Mouse (Mus musculus) C2C12 (cell line): ENCODE measurements around the gene Ost4. TPM values are rescaled to one million over a fixed set of nuclear protein-coding genes. Genes with fewer than 3 reads are reported as not detected.

ENCODE experiments used
- H3K27me3 ChIP-seq: one replicate; pipeline ENCODE4 v1.6.1; 2011; ENCODE audit not compliant: control insufficient read depth, insufficient read depth, insufficient read length
- H3K36me3 ChIP-seq: one replicate; pipeline ENCODE4 v1.6.1; 2011; ENCODE audit not compliant: control insufficient read depth, insufficient read depth
- H3K4me3 ChIP-seq: one replicate; pipeline ENCODE4 v1.5.1; 2011; ENCODE audit warnings: mild to moderate bottlenecking, control low read depth; ENCODE audit not compliant: poor library complexity, insufficient read depth, severe bottlenecking
- H3K79me2 ChIP-seq: one replicate; pipeline ENCODE4 v1.6.1; 2011; ENCODE audit not compliant: control insufficient read depth, insufficient read depth
- H3K79me3 ChIP-seq: one replicate; pipeline ENCODE4 v1.6.1; 2011; ENCODE audit warnings: low read depth, control low read depth
- H3ac ChIP-seq: one replicate; pipeline ENCODE3; 2011; ENCODE audit warnings: low read depth; ENCODE audit not compliant: control insufficient read depth, insufficient read length
- CEBPB ChIP-seq: IDR thresholded peaks from one replicate; pipeline ENCODE4 v1.6.1; 2011; ENCODE audit warnings: low read depth, mild to moderate bottlenecking, control low read depth, moderate library complexity
- CTCF ChIP-seq: IDR thresholded peaks from one replicate; pipeline ENCODE4 v1.5.1; 2011; ENCODE audit not compliant: control insufficient read depth, insufficient read depth, insufficient read length
- FOSL1 ChIP-seq: IDR thresholded peaks from one replicate; pipeline ENCODE4 v1.8.0; 2011; ENCODE audit warnings: mild to moderate bottlenecking, low read length; ENCODE audit not compliant: poor library complexity, insufficient read depth, severe bottlenecking
- MAX ChIP-seq: IDR thresholded peaks from one replicate; pipeline ENCODE4 v1.6.1; 2011; ENCODE audit warnings: mild to moderate bottlenecking, control low read depth
- MYOD1 ChIP-seq: IDR thresholded peaks from one replicate; pipeline ENCODE4 v1.6.1; 2011; ENCODE audit warnings: low read depth; ENCODE audit not compliant: control insufficient read depth, insufficient read length
- MYOG ChIP-seq: IDR thresholded peaks from one replicate; pipeline ENCODE4 v1.6.1; 2011; ENCODE audit not compliant: control insufficient read depth, insufficient read length; ENCODE audit errors: extremely low read depth
- USF1 ChIP-seq: IDR thresholded peaks from one replicate; pipeline ENCODE4 v1.6.1; 2011; ENCODE audit warnings: low read depth, mild to moderate bottlenecking, control low read depth, moderate library complexity
- polyA plus RNA-seq: library from polyadenylated mRNA; unstranded; fragments of >200 nt; fragmentation: generic; extraction: Trizol; gene quantifications from one replicate; pipeline ENCODE4 v1.2.1, GENCODE M21; 2012; ENCODE audit warnings: missing spikeins

The Ost4 gene
- polyA plus RNA-seq, 1 experiment: 348 TPM

GRCm38 (mm10) chr5:30867712-30868111 lies 39.9 kb downstream of the Ost4 start, which contains the start of gene Tmem214:
Tmem214 (plus strand) TSS chr5:30868012.
- Histone ChIP-seq H3ac (no peak within 1 kb of the TSS), H3K4me3 (no peak within 1 kb of the TSS), H3K36me3 (peaks cover 17% of the 10 kb centered on the region), H3K79me2 (peaks cover 27% of the 10 kb centered on the region), H3K27me3 (no peaks in the 10 kb centered on the region), H3K79me3 (peaks cover 8% of the 10 kb centered on the region)
- TF ChIP-seq USF1 (no peak), MAX (no peak), CTCF (no peak), MYOG (no peak), FOSL1 (no peak), CEBPB (no peak), MYOD1 (no peak)

GRCm38 (mm10) chr5:30866871-30867270 lies 40.7 kb downstream of the Ost4 start:
- peaks cover 10% of the 10 kb centered on the region for H3K36me3 ChIP-seq
- no peak overlapping the region for H3K4me3 ChIP-seq
- peaks cover 23% of the 10 kb centered on the region for H3K79me2 ChIP-seq
- no peaks in the 10 kb centered on the region for H3K27me3 ChIP-seq
- H3ac ChIP-seq: no peak overlapping the region
- H3K79me3 ChIP-seq: peaks cover 8% of the 10 kb centered on the region
- TF ChIP-seq FOSL1 (no peak), CEBPB (no peak), MYOG (no peak), USF1 (no peak), MAX (no peak), CTCF (no peak), MYOD1 (no peak)

- no peak for TF ChIP-seq CTCF
- no peak for TF ChIP-seq USF1
- TF ChIP-seq MYOD1: no peak
- no peak for TF ChIP-seq FOSL1
- no peak for TF ChIP-seq CEBPB
- TF ChIP-seq MYOG: no peak
- TF ChIP-seq MAX: no peak
- Histone ChIP-seq H3K4me3 (no peak overlapping the region), H3K79me3 (no peaks in the 10 kb centered on the region), H3K27me3 (no peaks in the 10 kb centered on the region), H3K36me3 (no peaks in the 10 kb centered on the region), H3ac (no peak overlapping the region), H3K79me2 (no peaks in the 10 kb centered on the region)
Measured at GRCm38 (mm10) chr5:30864322-30864721, 43.3 kb downstream of the Ost4 start.

GRCm38 (mm10) chr5:30863852-30864251 lies 43.7 kb downstream of the Ost4 start:
- no peak for TF ChIP-seq MYOD1
- TF ChIP-seq FOSL1: no peak
- H3ac ChIP-seq: no peak overlapping the region
- H3K4me3 ChIP-seq: no peak overlapping the region
- H3K79me2 ChIP-seq: no peaks in the 10 kb centered on the region
- H3K79me3 ChIP-seq: no peaks in the 10 kb centered on the region
- H3K27me3 ChIP-seq: no peaks in the 10 kb centered on the region
- no peaks in the 10 kb centered on the region for H3K36me3 ChIP-seq

- Histone ChIP-seq H3K79me3 (no peaks in the 10 kb centered on the region), H3K79me2 (no peaks in the 10 kb centered on the region), H3K27me3 (no peaks in the 10 kb centered on the region), H3K4me3 (no peak overlapping the region), H3K36me3 (no peaks in the 10 kb centered on the region), H3ac (no peak overlapping the region)
- no peak for TF ChIP-seq CEBPB
Measured at GRCm38 (mm10) chr5:30856124-30856523, 51.5 kb downstream of the Ost4 start.

Other genes starting within 250 kb of the Ost4 start
- 185 TPM for gene Cenpa, start 241.0 kb downstream of the Ost4 start, polyA plus RNA-seq
- gene Dpysl5, start 196.2 kb downstream of the Ost4 start, polyA plus RNA-seq: 0.01 TPM
- gene Mapre3, start 93.1 kb downstream of the Ost4 start, polyA plus RNA-seq: 12.0 TPM
- gene Tmem214, start 39.8 kb downstream of the Ost4 start, polyA plus RNA-seq: 46.1 TPM
- 5.2 TPM for gene Agbl5, start 19.1 kb downstream of the Ost4 start, polyA plus RNA-seq
- gene Emilin1, start 5.6 kb upstream of the Ost4 start, polyA plus RNA-seq: 9.9 TPM
- gene Khk, start 13.6 kb upstream of the Ost4 start, polyA plus RNA-seq: 16.2 TPM
- 8.2 TPM for gene Cgref1, start 37.8 kb upstream of the Ost4 start, polyA plus RNA-seq
- gene Preb, start 52.6 kb upstream of the Ost4 start, polyA plus RNA-seq: 108 TPM
- gene Tcf23, start 60.9 kb upstream of the Ost4 start, polyA plus RNA-seq: 0.07 TPM
- gene Atraid, start 140.5 kb upstream of the Ost4 start, polyA plus RNA-seq: 70.7 TPM
- 11.6 TPM for gene Slc5a6, start 141.1 kb upstream of the Ost4 start, polyA plus RNA-seq
- 64.9 TPM for gene Cad, start 147.0 kb upstream of the Ost4 start, polyA plus RNA-seq
- gene Dnajc5g, start 198.5 kb upstream of the Ost4 start, polyA plus RNA-seq: not detected
- 0.71 TPM for gene Slc30a3, start 200.4 kb upstream of the Ost4 start, polyA plus RNA-seq
- 6.5 TPM for gene Trim54, start 208.9 kb upstream of the Ost4 start, polyA plus RNA-seq
- not detected for gene Ucn, start 231.0 kb upstream of the Ost4 start, polyA plus RNA-seq
- gene Mpv17, start 246.5 kb upstream of the Ost4 start, polyA plus RNA-seq: 35.6 TPM